Mouse (Mus musculus): ENCODE measurements around the gene Adgrg3.

Adgrg3 gene

DNA sequence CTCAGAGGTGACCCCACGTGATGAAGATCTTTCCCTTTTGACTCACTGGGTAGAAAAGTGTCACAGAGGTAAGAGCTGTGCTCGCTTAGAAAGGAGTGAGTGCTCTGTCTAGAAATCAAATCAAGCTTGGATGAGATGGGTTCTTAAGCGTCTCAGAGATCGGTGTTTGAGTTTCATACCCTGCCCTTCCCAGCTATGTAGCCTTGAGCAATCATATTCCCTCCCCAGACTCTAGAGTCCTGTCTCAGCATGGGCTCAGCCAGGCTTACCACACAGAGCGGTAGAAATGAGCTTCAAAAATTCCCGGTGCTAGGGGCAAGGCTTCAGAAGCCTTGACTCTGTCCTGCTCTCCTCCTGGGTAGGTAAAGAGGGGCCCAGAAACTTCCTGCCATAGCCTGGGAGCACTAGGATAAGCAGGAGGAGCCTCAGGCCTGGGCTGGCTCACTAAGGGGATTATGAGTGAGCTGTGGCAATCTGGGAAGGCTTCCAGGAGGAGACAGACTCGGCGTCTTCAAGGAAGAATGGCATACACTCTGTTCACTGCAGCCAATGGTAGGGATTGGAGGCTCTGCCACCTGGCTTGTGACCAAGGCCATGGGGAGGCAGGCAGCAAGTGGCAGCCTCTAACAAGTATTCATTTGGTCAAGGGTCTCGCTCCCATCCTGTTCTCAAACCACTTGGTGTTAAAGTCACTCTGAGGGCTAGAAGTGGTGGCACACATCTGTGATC lies 24.3 kb upstream of the Adgrg3 start:
- DNase-seq = no peak

DNA sequence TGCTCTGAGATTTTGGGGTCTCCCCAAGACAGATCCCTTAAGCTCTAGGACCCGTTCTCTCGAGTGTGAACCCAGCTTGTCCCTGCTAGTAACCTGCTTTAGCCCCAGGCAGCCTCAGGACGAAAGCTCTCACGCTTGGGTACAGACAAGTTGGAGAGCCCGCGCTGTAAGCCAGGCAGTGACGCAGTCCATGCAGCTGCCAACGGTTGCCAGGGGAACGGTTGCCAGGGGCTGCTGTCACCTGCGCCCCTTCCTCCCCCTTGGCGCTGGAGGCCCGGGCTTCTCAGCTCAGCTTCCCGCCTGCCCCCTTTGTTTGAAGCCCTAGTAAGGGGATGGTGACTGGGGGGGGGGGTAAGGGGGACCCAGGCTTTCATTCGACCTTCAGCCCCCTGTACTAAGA lies 23.5 kb upstream of the Adgrg3 start:
- peak; percentile 30 for DNase-seq

- DNase-seq = no peak
These were observed 23.0 kb upstream of the Adgrg3 start for GRCm38 (mm10) chr8:94994510-94994909.

- no peak for DNase-seq
These were observed 22.1 kb upstream of the Adgrg3 start for GRCm38 (mm10) chr8:94995336-94995893.

- no peak for DNase-seq
These were observed 21.5 kb upstream of the Adgrg3 start for GRCm38 (mm10) chr8:94996037-94996436.

DNA sequence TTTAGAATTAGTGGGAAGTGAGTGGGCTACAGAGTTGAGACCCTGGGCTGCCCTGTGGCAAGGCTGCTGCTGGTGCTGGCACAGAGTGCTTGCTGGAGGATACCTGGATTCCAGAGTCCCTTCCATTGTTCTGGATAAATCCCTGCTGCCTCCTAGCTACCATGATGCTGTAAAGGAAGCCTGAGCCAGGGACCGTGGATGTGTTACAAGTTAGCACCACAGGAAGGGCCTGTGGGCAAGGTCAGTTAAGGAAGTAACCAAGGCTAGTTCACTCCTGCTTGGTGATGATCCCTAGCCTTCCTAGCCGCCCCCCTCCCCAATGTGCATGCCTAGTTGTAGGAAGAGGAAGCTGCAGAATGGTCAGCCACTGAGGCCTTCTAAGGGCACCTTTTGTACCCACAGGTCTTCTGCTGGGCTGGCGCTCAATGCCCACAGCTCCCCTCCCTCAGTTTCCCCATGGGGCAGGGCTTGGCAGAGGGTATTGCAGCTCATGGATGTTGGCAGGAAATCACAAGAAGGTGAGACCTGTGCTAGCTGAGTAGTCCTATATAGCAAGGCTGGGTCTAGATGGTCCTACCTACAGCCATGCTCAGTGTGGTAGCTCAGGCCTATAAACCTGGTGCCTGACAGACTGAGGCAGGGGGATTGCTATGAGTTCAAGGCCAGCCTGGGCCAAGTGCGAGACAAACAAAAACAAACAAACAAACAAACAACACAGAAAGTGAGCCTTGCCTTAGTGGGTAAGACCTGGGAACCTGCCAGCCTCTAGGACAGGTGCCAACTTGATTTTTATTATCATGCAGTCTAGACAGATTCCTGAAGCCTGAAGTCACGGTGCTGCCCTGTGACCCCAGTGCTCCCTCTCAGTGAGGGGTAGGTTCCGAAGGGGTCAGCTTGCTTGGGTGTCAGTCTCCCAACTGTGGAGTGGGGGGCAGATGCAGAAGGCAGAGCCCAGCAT lies 20.3 kb upstream of the Adgrg3 start:
- DNase-seq = no peak

DNA sequence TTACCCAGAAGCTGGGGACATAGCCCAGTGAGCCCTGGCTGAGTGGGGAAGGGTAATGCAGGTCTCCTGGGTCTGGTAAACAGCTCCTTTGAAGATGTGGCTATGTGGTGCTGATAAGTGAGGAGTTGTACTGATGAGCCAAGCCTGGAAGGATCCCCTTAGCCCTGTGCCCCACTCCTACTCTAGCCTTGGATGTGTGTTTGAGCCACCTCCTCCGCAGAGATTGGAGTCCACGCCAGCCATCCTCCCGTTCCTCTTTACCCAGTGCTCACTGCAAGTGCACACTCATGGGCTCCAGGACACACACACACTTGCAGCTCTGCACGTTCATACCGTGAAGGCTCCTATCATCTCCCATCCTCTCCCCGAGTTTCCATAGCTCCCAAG lies 19.6 kb upstream of the Adgrg3 start:
- DNase-seq = no peak

DNA sequence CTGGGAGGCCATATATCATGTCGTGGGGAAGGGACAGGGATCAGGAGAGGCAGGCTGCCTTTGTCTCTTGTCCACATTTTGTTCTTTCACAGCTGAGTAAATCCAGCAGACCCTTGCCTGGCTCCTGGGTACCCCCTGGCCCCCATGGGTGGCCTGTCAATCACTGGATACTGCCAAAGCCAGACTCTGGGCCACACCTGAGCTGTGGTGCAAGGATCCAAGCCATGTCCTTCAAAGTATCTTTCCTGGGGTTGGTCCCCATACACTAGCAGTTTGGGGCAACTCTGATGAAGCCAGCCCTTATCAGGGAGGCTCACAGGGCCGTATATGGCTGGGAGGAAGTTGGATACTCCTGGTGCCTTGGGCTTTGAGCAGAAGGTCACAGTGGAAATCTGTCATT lies 19.1 kb upstream of the Adgrg3 start:
- no peak for DNase-seq

- DNase-seq = no peak
These were observed 18.5 kb upstream of the Adgrg3 start for GRCm38 (mm10) chr8:94999004-94999403.

GRCm38 (mm10) chr8:94999956-95000355 lies 17.5 kb upstream of the Adgrg3 start:
- DNase-seq = no peak

GRCm38 (mm10) chr8:95000684-95001083 lies 16.8 kb upstream of the Adgrg3 start:
- no peak for DNase-seq

- no peak for DNase-seq
These were observed 16.3 kb upstream of the Adgrg3 start for GRCm38 (mm10) chr8:95001165-95001564.

DNA sequence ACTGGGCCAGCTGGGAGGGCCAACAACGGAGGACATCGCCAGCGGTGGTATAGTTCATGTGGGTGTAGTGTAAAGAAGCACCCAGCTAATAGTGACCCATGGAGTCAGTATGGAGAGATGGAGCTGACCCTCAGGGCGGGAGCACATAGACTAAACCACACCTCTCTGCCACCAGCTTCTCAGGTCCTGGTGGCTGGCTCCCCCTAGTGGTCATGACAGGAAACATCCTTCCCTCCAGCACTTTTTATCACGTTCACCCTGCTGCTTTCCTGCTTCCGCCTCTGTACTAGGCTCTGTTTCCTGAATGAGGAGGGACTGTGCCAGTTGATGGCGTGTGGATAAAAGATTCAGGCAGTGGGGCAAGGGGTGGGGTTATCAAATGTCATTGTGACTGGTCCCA lies 15.8 kb upstream of the Adgrg3 start:
- peak; percentile 64 for DNase-seq

- DNase-seq = no peak
These were observed 15.3 kb upstream of the Adgrg3 start for GRCm38 (mm10) chr8:95002089-95002655.

GRCm38 (mm10) chr8:95012442-95012919 lies 5.0 kb upstream of the Adgrg3 start:
- DNase-seq = no peak

DNA sequence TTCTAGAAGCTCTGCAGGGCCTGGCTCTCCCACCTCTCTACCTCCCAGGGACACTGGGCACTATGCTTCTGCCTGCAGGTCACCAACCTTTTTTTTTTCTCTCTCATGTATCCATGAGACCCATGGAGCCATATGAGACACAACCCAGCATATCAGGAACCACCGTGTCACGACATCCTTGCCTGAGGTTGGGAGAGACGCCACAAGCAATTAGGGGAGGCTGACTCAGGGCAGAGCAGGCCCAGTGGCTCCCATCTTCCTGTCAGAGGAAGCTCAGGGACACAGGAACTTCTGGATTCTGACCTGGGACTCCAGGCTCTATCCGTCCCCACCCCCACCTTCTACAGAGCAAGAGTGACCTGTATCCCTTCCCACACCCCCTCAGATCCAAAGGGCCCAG lies 1.6 kb upstream of the Adgrg3 start:
- DNase-seq = no peak

DNA sequence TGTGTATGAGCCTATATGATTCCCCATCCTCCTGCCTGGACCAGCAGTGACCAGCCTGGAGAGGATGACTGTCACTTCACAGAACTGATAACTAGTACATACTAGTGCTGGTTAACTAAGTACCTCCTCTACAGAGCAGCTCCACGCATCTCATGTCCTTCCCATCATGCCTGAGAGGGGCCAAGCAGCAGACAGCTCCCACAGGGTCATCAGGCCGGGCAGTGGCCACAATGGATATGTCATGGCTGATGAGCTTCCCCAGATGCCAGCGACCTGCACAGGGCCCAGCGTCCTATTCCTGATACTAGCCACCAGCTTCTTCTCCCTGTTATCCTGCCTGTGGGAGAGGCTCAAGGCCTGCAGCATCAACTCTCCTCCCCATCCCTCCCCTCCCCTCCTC lies 808 bp upstream of the Adgrg3 start:
- DNase-seq = no peak

DNA sequence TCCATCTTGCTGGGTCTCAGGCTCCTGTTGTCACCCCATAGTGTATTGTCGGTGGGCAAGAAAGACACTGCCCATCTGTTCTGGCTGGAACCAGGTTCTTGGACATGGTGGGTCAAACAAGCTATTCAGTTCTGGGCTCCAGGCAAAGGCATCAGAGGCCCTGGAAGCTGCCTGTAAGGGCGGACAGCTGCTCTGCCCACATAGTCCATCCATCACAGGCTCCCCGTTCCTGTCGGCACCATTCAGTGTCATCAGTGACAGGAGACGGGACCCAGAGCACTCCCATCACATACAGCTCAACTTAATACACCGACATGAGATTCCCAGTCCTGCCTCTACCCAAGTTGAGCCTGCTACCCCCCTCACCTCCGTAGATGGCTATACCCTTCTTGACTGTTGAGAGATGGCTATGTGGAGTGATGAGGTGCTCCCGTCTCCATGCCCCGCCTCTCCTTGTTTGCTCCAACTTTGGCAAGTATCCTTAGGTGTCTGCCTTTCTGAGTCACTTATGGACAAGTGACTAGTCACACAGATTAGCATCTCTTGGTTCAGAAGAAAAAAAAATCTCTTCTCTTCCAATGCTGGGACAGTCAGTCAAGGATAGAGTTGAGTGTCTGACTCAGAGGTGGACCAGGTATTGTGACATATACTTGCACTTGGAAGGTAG lies 610 bp downstream of the Adgrg3 start:
- DNase-seq = no peak

DNA sequence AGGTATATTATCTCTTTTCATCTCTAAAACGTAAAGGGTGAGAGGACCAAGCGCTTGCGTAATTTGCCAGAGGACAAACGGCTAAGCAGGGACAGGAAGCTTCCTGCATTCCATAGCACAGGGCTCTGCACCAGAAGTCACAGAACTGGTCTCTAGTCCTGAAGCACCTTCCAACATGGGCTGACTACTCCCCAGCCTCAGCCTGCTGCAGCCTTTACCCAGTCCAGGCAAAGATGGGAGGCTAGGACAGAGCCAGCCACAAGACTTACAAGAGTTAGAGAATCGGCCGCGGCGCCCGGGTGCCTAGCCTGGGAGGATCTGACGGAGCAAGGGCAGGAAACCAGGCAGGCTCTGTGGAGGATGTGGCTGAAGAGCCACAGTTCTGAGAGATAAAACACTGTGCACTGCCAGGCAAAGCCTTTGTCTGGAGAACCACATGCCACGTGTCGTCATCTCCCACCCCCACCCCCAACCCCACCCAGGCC lies 2.8 kb downstream of the Adgrg3 start:
- DNase-seq = no peak

- no peak for DNase-seq
These were observed 3.3 kb downstream of the Adgrg3 start for GRCm38 (mm10) chr8:95020821-95021220.

GRCm38 (mm10) chr8:95023201-95023600 lies 5.7 kb downstream of the Adgrg3 start:
- DNase-seq = no peak

DNA sequence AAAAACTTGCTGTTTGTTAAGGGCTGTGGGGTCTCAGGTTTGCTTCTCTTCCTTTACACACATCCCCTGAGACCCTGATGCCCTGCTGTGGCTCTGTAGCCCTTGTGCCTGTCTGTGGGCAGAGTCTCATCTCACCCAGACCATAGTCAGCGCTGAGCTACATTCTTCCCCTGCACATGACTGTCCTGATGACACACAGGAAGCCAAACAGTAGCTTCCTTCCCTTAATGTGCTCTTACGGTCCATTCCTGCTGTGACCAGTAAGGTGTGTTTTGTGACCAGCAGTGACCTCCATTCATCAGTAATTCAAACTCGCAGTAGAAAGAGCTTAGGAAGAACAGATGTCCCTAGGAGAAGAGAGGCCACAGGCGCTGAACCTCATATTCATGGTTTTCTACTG lies 6.9 kb downstream of the Adgrg3 start:
- DNase-seq = no peak

- no peak for DNase-seq
These were observed 7.9 kb downstream of the Adgrg3 start for GRCm38 (mm10) chr8:95025421-95025820.

Data from cerebellum, adult 11-12 months (tissue).